Mouse (Mus musculus): ENCODE results near the gene Slc35g3. TPM values are rescaled to one million over a fixed set of nuclear protein-coding genes. Genes with fewer than 3 reads are reported as not detected.
A peak's percentile ranks its signal among the peaks of the same experiment; 100 is the strongest.

The Slc35g3 gene
- polyA plus RNA-seq, 1 experiment from 2014 or later, result 0.12 TPM

DNA sequence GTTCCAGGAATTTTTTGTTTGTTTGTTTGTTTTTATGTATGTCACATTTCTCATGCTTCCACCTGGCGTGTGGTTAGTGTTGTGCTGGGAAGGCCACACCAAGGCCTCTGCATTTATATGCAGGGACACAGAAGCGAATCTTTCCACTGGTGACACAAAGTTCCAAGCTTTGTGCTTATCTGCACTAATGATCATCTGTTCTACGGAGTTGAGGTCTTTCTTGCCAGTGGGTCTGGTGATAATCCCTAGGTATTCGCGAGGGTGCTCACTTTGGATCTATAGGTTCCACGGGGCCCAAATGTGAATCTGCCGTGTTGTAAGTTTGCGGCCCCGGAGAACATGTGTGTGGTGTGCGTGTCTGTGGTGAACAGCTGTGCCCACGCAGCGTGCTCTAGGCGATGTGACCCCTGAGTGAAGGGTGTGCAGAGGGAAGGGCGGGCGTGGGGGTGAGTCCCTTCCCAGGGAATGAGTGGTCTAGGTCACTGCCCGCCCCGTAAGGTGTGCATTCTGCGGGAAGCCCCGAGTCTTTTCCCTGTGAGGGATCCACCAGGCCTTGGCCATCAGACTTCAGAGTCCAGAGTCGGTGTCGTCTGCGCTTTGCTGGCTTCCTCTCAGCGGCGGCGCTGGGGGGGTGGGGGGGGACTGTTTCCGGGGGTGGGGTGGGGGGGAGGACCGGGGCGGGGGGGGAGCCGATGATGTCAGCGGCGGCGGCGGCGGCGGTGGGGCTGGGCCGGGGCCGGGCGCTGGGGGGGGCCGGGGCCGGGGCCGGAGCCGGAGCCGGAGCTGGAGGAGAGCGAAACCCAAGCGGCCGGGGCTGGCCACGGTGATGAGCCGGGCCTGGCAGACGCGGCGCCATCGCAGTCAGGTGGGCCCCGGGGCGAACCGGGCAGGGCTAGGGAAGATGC is 3.7 kb upstream of the Slc35g3 start, which contains the start of gene Zbtb4:
Gene Zbtb4, plus strand, starts transcription at position 692 of the 905 bp plus-strand sequence.
- H3K9me3 ChIP-seq, result no peaks in the 10 kb centered on the region
- H3K9ac ChIP-seq, result peak within 1 kb of the TSS; percentile 92
- WGBS, result 17% methylated on average over 40 of the region's 55 CpGs
- H3K4me3 ChIP-seq (replicated peaks), result peak within 1 kb of the TSS; percentile 88
- peaks cover 18% of the 10 kb centered on the region for H3K4me1 ChIP-seq
- no peaks in the 10 kb centered on the region; the same call in 1 of the 2 replicates for H3K36me3 ChIP-seq
- H3K27ac ChIP-seq, result peak within 1 kb of the TSS; percentile 92
- peak; percentile 40; the same call in 1 of the 2 replicates for ATAC-seq (ENCODE audit: insufficient read depth, low FRiP score, low read depth)
- H3K4me2 ChIP-seq, result peak within 1 kb of the TSS; percentile 72
- H3K27me3 ChIP-seq (replicated peaks), result no peaks in the 10 kb centered on the region

- 68% methylated on average over 7 of the region's 7 CpGs for WGBS
- Histone ChIP-seq H3K4me2 (no peak overlapping the region), H3K9ac (no peak overlapping the region), H3K9me3 (no peaks in the 10 kb centered on the region), H3K4me3 (replicated peaks) (no peak overlapping the region), H3K27me3 (replicated peaks) (no peaks in the 10 kb centered on the region), H3K36me3 (no peaks in the 10 kb centered on the region), H3K4me1 (peaks cover 28% of the 10 kb centered on the region), H3K27ac (no peak overlapping the region)
- no peak for ATAC-seq (ENCODE audit: insufficient read depth, low FRiP score, low read depth)
These were observed 1.8 kb upstream of the Slc35g3 start for GRCm38 (mm10) chr11:69763551-69763950.

DNA sequence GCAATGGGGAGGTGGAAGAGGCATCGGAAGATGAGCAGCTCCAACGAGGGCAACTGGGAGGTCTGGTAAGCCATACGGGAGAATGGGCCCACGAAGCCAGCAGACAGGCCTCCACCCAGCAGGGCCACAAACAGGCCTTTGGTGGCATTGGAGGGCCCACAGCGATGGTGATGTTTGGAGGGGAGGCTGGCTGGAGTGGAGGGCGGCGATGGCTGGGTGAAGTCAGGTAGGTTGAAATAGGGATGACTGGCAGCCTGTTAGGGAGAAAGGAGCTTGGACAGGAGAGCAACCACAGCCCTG is 917 bp downstream of the Slc35g3 start:
- no peak overlapping the region for H3K9ac ChIP-seq
- no peak overlapping the region for H3K27ac ChIP-seq
- ATAC-seq (ENCODE audit: insufficient read depth, low FRiP score, low read depth), result no peak
- 93% methylated on average over 7 of the region's 7 CpGs for WGBS
- no peak overlapping the region for H3K4me3 ChIP-seq (replicated peaks)
- no peak overlapping the region for H3K4me2 ChIP-seq
- H3K4me1 ChIP-seq, result peaks cover 27% of the 10 kb centered on the region
- H3K36me3 ChIP-seq, result no peaks in the 10 kb centered on the region
- H3K27me3 ChIP-seq (replicated peaks), result no peaks in the 10 kb centered on the region
- H3K9me3 ChIP-seq, result no peaks in the 10 kb centered on the region

- Histone ChIP-seq H3K27ac (peak overlapping the region; percentile 99), H3K9me3 (no peaks in the 10 kb centered on the region), H3K4me3 (replicated peaks) (no peak overlapping the region), H3K4me2 (peak overlapping the region; percentile 76), H3K27me3 (replicated peaks) (no peaks in the 10 kb centered on the region), H3K9ac (no peak overlapping the region), H3K4me1 (peaks cover 28% of the 10 kb centered on the region), H3K36me3 (no peaks in the 10 kb centered on the region)
- no peak for ATAC-seq (ENCODE audit: insufficient read depth, low FRiP score, low read depth)
- WGBS, result 77% methylated on average over 14 of the region's 14 CpGs
These were observed 1.4 kb downstream of the Slc35g3 start for GRCm38 (mm10) chr11:69760160-69760900.

GRCm38 (mm10) chr11:69758971-69759721 is 2.6 kb downstream of the Slc35g3 start:
- peak overlapping the region; percentile 99 for H3K27ac ChIP-seq
- H3K4me1 ChIP-seq, result peaks cover 28% of the 10 kb centered on the region
- no peaks in the 10 kb centered on the region for H3K9me3 ChIP-seq
- H3K27me3 ChIP-seq (replicated peaks), result no peaks in the 10 kb centered on the region
- H3K4me3 ChIP-seq (replicated peaks), result peak overlapping the region; percentile 58
- no peaks in the 10 kb centered on the region for H3K36me3 ChIP-seq
- peak overlapping the region; percentile 76 for H3K4me2 ChIP-seq
- WGBS, result under 1% methylated on average over 37 of the region's 37 CpGs
- peak; percentile 88 for ATAC-seq (ENCODE audit: insufficient read depth, low FRiP score, low read depth)
- H3K9ac ChIP-seq, result peak overlapping the region; percentile 42; the same call in 1 of the 2 replicates

GRCm38 (mm10) chr11:69758478-69758970 is 3.2 kb downstream of the Slc35g3 start, which contains the start of gene Polr2a:
TSS of gene Polr2a (minus strand) at chr11:69758637.
- H3K4me3 ChIP-seq (replicated peaks), result peak within 1 kb of the TSS; percentile 58
- ATAC-seq (ENCODE audit: insufficient read depth, low FRiP score, low read depth), result peak; percentile 94
- H3K4me2 ChIP-seq, result peak within 1 kb of the TSS; percentile 76
- H3K27ac ChIP-seq, result peak within 1 kb of the TSS; percentile 99
- no peaks in the 10 kb centered on the region for H3K36me3 ChIP-seq
- peak within 1 kb of the TSS; percentile 60; the same call in 1 of the 2 replicates for H3K9ac ChIP-seq
- H3K4me1 ChIP-seq, result peaks cover 28% of the 10 kb centered on the region
- H3K9me3 ChIP-seq, result no peaks in the 10 kb centered on the region
- no peaks in the 10 kb centered on the region for H3K27me3 ChIP-seq (replicated peaks)
- WGBS, result 0% methylated on average over 36 of the region's 36 CpGs

- peak overlapping the region; percentile 60; the same call in 1 of the 2 replicates for H3K9ac ChIP-seq
- H3K9me3 ChIP-seq, result no peaks in the 10 kb centered on the region
- ATAC-seq (ENCODE audit: insufficient read depth, low FRiP score, low read depth), result peak; percentile 85
- no peaks in the 10 kb centered on the region for H3K27me3 ChIP-seq (replicated peaks)
- H3K4me1 ChIP-seq, result peaks cover 28% of the 10 kb centered on the region
- under 1% methylated on average over 26 of the region's 26 CpGs for WGBS
- peak overlapping the region; percentile 99 for H3K27ac ChIP-seq
- no peaks in the 10 kb centered on the region for H3K36me3 ChIP-seq
- H3K4me3 ChIP-seq (replicated peaks), result peak overlapping the region; percentile 58
- H3K4me2 ChIP-seq, result peak overlapping the region; percentile 59
These were observed 3.7 kb downstream of the Slc35g3 start for GRCm38 (mm10) chr11:69758090-69758456.

DNA sequence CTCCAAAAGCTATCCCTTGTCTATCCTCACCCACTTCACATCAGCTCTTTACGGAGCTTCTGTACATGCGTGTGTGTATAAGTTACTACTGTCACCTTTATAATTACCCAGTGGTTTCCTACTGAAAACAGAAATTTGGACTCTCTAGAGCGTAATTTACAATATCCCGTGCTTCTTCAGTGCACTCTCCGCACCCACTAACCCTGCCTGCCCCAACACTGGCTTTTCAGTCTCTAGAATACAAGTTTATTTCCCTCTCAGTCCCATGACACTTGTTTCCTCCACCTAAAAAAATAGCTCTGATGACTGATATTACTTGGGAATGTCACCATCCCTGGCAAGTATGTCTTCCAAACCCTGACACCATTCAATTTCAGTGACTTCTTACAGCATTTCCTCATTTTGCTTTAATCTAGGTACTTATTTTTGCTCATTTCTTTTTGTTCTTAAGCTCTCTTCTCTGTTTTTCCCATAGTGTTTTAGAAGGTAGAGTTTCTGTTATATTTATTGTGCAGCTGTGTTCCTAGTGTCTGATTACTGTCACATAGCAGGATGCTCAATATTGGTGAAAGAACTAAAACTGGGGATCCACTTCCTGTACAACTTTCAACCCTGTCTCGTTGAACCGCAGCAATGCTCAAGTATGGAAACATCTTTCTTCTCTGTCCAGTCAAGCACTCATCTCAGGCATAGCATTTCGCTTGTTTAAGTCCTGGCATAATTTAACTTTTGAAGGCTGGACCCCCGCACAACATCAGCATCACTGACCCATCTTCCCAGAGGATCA is 4.3 kb downstream of the Slc35g3 start:
- 36% methylated on average over 9 of the region's 9 CpGs for WGBS
- peaks cover 28% of the 10 kb centered on the region for H3K4me1 ChIP-seq
- no peaks in the 10 kb centered on the region for H3K9me3 ChIP-seq
- H3K36me3 ChIP-seq, result no peaks in the 10 kb centered on the region
- H3K27me3 ChIP-seq (replicated peaks), result no peaks in the 10 kb centered on the region
- H3K4me3 ChIP-seq (replicated peaks), result peak overlapping the region; percentile 58
- no peak for ATAC-seq (ENCODE audit: insufficient read depth, low FRiP score, low read depth)
- H3K27ac ChIP-seq, result peak overlapping the region; percentile 99
- H3K9ac ChIP-seq, result peak overlapping the region; percentile 60; the same call in 1 of the 2 replicates
- peak overlapping the region; percentile 59 for H3K4me2 ChIP-seq

- H3K4me3 ChIP-seq (replicated peaks), result no peak overlapping the region
- H3K4me2 ChIP-seq, result no peak overlapping the region
These were observed 7.1 kb downstream of the Slc35g3 start for GRCm38 (mm10) chr11:69754701-69755100.

GRCm38 (mm10) chr11:69754233-69754632 is 7.5 kb downstream of the Slc35g3 start:
- no peak overlapping the region for H3K4me2 ChIP-seq
- 83% methylated on average over 5 of the region's 5 CpGs for WGBS

More at GRCm38 (mm10) chr11:69754701-69755100, 7.1 kb downstream of the Slc35g3 start:
- no peak overlapping the region for H3K27ac ChIP-seq
- no peaks in the 10 kb centered on the region for H3K9me3 ChIP-seq
- 48% methylated on average over 3 of the region's 3 CpGs for WGBS
- H3K4me1 ChIP-seq, result peaks cover 20% of the 10 kb centered on the region
- H3K27me3 ChIP-seq (replicated peaks), result no peaks in the 10 kb centered on the region
- H3K36me3 ChIP-seq, result no peaks in the 10 kb centered on the region
- H3K9ac ChIP-seq, result no peak overlapping the region
- no peak for ATAC-seq (ENCODE audit: insufficient read depth, low FRiP score, low read depth)

GRCm38 (mm10) chr11:69752686-69753085 is 9.1 kb downstream of the Slc35g3 start:
- H3K9ac ChIP-seq, result no peak overlapping the region

More at GRCm38 (mm10) chr11:69754233-69754632, 7.5 kb downstream of the Slc35g3 start:
- Histone ChIP-seq H3K27me3 (replicated peaks) (no peaks in the 10 kb centered on the region), H3K9ac (no peak overlapping the region), H3K4me3 (replicated peaks) (no peak overlapping the region), H3K36me3 (no peaks in the 10 kb centered on the region), H3K27ac (no peak overlapping the region), H3K4me1 (peaks cover 18% of the 10 kb centered on the region), H3K9me3 (no peaks in the 10 kb centered on the region)
- no peak for ATAC-seq (ENCODE audit: insufficient read depth, low FRiP score, low read depth)

More at GRCm38 (mm10) chr11:69752686-69753085, 9.1 kb downstream of the Slc35g3 start:
- no peaks in the 10 kb centered on the region for H3K9me3 ChIP-seq
- ATAC-seq (ENCODE audit: insufficient read depth, low FRiP score, low read depth), result no peak
- H3K36me3 ChIP-seq, result no peaks in the 10 kb centered on the region
- H3K4me1 ChIP-seq, result peaks cover 18% of the 10 kb centered on the region
- H3K27me3 ChIP-seq (replicated peaks), result no peaks in the 10 kb centered on the region
- no peak overlapping the region for H3K27ac ChIP-seq
- H3K4me3 ChIP-seq (replicated peaks), result no peak overlapping the region
- H3K4me2 ChIP-seq, result no peak overlapping the region
